Mouse (Mus musculus): ENCODE data around the gene Asb2. TPM values are rescaled to one million over a fixed set of nuclear protein-coding genes. Genes with fewer than 3 reads are reported as not detected.

The Asb2 gene
- polyA plus RNA-seq (2017; shearing (Covaris generic)), result 8.8 TPM

GRCm38 (mm10) chr12:103355746-103356414 is at the start of gene Asb2:
Asb2 (minus strand) TSS chr12:103356001.

GRCm38 (mm10) chr12:103388505-103389347 is 32.9 kb upstream of the Asb2 start, which contains the start of gene Otub2:
Otub2 (plus strand) TSS chr12:103388682.

GRCm38 (mm10) chr12:103310744-103311267 is 45.0 kb downstream of the Asb2 start, which contains the start of gene Fam181a:
Fam181a (plus strand) TSS chr12:103310975.

Other genes with a start within 250 kb of the Asb2 start
- gene Prima1, start 113.9 kb downstream of the Asb2 start, polyA plus RNA-seq (2017; shearing (Covaris generic)), result not detected
- not detected for gene Fam181a, start 45.0 kb downstream of the Asb2 start, polyA plus RNA-seq (2017; shearing (Covaris generic))
- gene Otub2, start 32.7 kb upstream of the Asb2 start, polyA plus RNA-seq (2017; shearing (Covaris generic)), result 3.0 TPM
- gene 9330161L09Rik, start 51.8 kb upstream of the Asb2 start, polyA plus RNA-seq (2017; shearing (Covaris generic)), result 0.51 TPM
- 202 TPM for gene Ddx24, start 69.8 kb upstream of the Asb2 start, polyA plus RNA-seq (2017; shearing (Covaris generic))
- gene Ifi27, start 78.2 kb upstream of the Asb2 start, polyA plus RNA-seq (2017; shearing (Covaris generic)), result 309 TPM
- 204 TPM for gene Ifi27l2a, start 87.7 kb upstream of the Asb2 start, polyA plus RNA-seq (2017; shearing (Covaris generic))
- 0.83 TPM for gene Ifi27l2b, start 101.2 kb upstream of the Asb2 start, polyA plus RNA-seq (2017; shearing (Covaris generic))
- gene Ppp4r4, start 176.3 kb upstream of the Asb2 start, polyA plus RNA-seq (2017; shearing (Covaris generic)), result not detected